Mouse (Mus musculus) macrophage (primary cell): ENCODE measurements around the gene Fyb. TPM values are rescaled to one million over a fixed set of nuclear protein-coding genes. Genes with fewer than 3 reads are reported as not detected.
"Not testable (repeated sequence)": the region's sequence is repeated elsewhere in the genome, so short reads cannot be mapped to it uniquely, and the experiment has no call there.

Source experiments
- H3K27ac ChIP-seq: fragments of 350-480 bp; formaldehyde crosslinking; 2 replicates; pipeline ENCODE4 v1.9.0; 2021
- H3K36me3 ChIP-seq: fragments of 350-480 bp; formaldehyde crosslinking; 2 replicates; pipeline ENCODE4 v1.9.0; 2021; ENCODE audit errors: inconsistent target
- H3K4me3 ChIP-seq: fragments of 350-480 bp; formaldehyde crosslinking; 2 replicates; pipeline ENCODE4 v1.9.0; 2021; ENCODE audit errors: inconsistent target
- H3K79me2 ChIP-seq: fragments of 350-480 bp; formaldehyde crosslinking; 2 replicates; pipeline ENCODE4 v1.9.0; 2021; ENCODE audit errors: inconsistent target
- WGBS: methylation state at CpG from one replicate; pipeline ENCODE4 v1.1.7; 2026; ENCODE audit warnings: inconsistent platforms; ENCODE audit not compliant: missing documents; 5-methylcytosine and 5-hydroxymethylcytosine counted together
- polyA plus RNA-seq: library from polyadenylated mRNA; stranded (reverse); fragments of 250-400 nt; gene quantifications from 3 replicates; pipeline ENCODE4 v1.2.4, GENCODE M21; 2018; ENCODE audit warnings: inconsistent platforms

Gene Fyb
- polyA plus RNA-seq, 1 experiment from 2014 or later = 786 TPM

DNA sequence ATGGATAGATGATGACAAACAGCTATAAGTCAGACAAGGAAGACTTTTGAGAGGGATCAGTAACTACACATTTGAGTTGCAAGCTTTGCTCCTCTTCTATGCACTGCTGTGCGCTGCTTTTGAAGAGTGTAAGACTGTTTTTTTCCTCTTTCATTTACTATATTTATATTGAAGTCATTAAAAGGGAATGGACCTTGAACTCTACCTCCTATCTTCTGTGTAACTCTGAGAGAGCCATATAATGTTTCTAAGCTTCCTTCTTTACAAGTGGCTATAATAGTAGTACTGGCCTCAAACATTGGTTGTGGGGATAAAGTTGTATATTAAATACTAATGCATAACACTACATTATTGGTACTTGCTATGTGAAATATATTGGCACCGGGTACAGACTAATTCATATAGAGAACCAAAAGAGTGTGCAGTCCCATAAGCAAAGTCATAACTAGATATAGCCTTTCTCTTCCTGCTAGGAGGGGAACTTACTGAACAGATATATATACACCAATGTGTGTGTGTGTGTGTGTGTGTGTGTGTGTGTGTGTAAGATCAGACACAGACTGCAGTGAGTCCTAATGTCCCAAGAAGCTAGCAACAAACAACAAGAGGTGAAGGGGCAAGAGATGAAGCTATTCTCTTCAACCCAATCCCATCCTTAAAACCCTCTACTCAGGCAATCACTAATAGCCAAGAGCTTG lies 47.7 kb downstream of the Fyb start:
- Histone ChIP-seq H3K36me3 (peaks cover 8% of the 10 kb centered on the region; the same call in 1 of the 2 replicates), H3K4me3 (peak overlapping the region; percentile 62), H3K27ac (peak overlapping the region; percentile 99), H3K79me2 (peaks cover 82% of the 10 kb centered on the region)
- 89% methylated on average over 2 of the region's 2 CpGs for WGBS

- 0% methylated on average over 4 of the region's 7 CpGs for WGBS
- Histone ChIP-seq H3K79me2 (peaks cover 83% of the 10 kb centered on the region), H3K36me3 (peaks cover 8% of the 10 kb centered on the region; the same call in 1 of the 2 replicates), H3K4me3 (peak overlapping the region; percentile 62), H3K27ac (peak overlapping the region; percentile 99)
Observed at GRCm38 (mm10) chr15:6570876-6571275, 48.2 kb downstream of the Fyb start.

DNA sequence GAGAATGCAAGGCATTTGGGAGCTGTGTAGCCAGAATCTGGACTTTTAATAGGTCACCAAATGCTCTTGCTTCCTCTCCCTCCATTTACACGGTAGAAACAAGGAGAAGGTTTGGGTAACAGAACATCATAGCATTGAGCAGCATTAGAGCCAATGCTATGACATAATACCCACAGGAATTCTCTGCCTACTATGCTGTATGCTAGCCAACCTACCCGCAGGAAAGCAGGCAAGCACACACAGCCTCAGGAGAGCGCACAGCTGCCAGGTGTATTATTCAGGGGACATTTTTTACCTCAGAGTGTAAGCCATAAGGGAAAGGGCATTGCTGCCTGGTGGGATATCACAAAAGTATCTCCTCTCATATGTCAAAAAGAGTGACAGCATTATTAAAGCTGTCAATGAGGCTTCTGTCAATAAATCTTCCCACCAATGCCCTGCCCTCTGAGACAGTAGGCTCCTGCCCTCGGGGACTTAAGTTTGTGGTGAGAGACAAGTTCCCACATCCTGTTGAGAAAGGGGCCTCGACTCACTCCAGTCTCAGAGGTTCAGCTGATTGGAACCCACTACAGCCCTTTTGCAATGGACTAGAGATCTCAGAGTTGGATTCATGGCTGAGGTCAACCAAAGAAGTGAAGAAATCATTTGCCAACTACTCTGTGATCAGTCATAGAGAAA lies 51.8 kb downstream of the Fyb start:
- Histone ChIP-seq H3K79me2 (peaks cover 100% of the 10 kb centered on the region), H3K27ac (0 out of 2 replicates have a peak overlapping the region, but pooled peaks have one; percentile 5), H3K4me3 (no peak overlapping the region), H3K36me3 (peaks cover 19% of the 10 kb centered on the region)
- 15% methylated on average over 5 of the region's 5 CpGs for WGBS

GRCm38 (mm10) chr15:6577971-6578370 lies 55.3 kb downstream of the Fyb start:
- H3K4me3 ChIP-seq = no peak overlapping the region
- WGBS = 14% methylated on average over 9 of the region's 9 CpGs
- H3K79me2 ChIP-seq = peaks cover 100% of the 10 kb centered on the region
- H3K27ac ChIP-seq = peak overlapping the region; percentile 59
- peaks cover 44% of the 10 kb centered on the region for H3K36me3 ChIP-seq

DNA sequence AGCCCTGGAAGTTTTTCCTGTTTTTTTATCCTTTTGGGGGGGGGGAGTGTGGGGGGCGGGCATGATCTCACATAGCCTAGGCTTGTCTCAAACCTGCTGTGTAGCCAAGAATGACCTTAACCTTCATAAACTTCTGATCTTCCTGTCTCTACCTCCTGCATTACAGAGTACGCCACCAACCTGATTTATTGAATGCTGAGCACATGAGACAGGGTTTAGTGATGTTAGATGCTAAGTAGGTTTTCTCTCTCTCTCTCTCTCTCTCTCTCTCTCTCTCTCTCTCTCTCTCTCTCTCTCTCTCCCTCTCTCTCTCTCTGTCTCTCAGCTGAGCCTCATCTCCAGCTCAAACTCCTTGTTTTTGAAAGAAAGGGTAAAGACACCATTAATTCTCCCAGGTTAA lies 56.0 kb downstream of the Fyb start:
- 81% methylated on average over 2 of the region's 2 CpGs for WGBS
- H3K27ac ChIP-seq = peak overlapping the region; percentile 59

DNA sequence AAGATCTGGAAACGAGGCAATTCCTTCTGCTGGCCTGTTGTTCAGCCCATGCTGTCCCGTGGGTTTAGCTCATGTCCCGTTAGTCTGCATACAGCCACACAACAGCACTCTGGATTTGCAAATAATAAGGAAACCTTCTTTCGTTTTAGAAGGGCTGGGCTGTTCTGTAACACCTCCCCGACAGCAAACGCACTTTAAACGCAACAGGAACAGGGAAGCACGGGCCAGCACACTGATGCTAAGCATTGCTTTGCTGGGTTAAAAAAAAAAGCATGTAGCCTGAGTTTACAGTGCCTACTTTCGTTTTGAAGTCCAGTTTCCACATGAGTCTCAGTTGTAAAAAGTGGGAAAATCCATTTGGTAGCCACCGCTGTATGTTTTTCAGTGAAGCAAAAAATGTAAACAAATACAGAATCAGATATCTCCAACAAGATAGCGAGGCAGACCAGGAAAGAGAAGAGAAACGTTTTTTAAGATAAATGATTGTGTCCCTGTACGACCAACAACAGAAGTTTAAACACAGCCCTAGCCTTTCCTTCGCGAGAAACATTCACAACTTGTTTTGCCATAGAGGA lies 56.6 kb downstream of the Fyb start:
- WGBS = 5% methylated on average over 15 of the region's 15 CpGs
- peaks cover 50% of the 10 kb centered on the region for H3K36me3 ChIP-seq

More for the DNA sequence above, 56.0 kb downstream of the Fyb start:
- H3K79me2 ChIP-seq = peaks cover 100% of the 10 kb centered on the region
- peaks cover 43% of the 10 kb centered on the region for H3K36me3 ChIP-seq
- no peak overlapping the region for H3K4me3 ChIP-seq

DNA sequence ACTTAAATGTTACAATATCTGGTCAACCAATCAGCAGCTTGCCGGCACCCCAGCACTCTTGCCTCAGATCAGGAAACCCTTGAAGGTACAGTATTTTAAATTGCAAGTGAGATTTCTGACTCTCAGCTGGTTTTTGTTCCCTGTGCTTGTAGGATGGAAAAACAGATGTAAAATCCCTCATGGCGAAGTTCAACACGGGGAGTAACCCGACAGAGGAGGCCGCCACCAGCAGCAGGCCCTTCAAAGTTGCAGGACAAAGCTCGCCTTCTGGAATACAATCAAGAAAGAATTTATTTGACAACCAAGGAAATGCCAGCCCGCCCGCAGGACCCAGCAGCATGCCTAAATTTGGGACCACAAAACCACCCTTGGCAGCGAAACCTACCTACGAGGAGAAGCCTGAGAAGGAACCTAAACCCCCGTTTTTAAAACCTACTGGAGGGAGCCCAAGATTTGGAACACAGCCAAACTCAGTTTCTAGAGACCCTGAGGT lies 57.2 kb downstream of the Fyb start:
- H3K4me3 ChIP-seq = peak overlapping the region; percentile 1; the same call in 1 of the 2 replicates
- peaks cover 100% of the 10 kb centered on the region for H3K79me2 ChIP-seq
- peaks cover 54% of the 10 kb centered on the region for H3K36me3 ChIP-seq
- WGBS = 13% methylated on average over 11 of the region's 11 CpGs
- peak overlapping the region; percentile 59 for H3K27ac ChIP-seq

More for the DNA sequence above, 56.6 kb downstream of the Fyb start:
- Histone ChIP-seq H3K79me2 (peaks cover 100% of the 10 kb centered on the region), H3K27ac (peak overlapping the region; percentile 59), H3K4me3 (peak overlapping the region; percentile 1; the same call in 1 of the 2 replicates)

- Histone ChIP-seq H3K27ac (no peak overlapping the region), H3K4me3 (no peak overlapping the region), H3K36me3 (peaks cover 77% of the 10 kb centered on the region), H3K79me2 (peaks cover 100% of the 10 kb centered on the region)
- 97% methylated on average over 4 of the region's 4 CpGs for whole genome bisulfite sequencing
Observed at GRCm38 (mm10) chr15:6584645-6585044, 62.0 kb downstream of the Fyb start.

DNA sequence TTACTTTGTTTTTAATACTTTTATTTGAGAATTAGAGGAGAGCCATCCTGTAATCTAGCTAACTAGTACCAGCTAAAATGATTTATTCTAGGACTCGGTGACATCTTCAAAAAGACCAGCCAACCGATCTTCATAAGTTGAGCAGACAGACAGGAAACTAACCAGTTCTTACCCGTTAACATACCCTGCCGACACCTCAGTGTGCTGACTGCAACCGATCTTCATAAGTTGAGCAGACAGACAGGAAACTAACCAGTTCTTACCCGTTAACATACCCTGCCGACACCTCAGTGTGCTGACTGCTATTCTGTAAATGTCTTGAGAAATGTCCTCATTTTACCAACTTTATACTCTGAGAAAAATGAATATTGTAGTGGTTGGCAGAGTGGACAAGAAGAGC lies 63.7 kb downstream of the Fyb start:
- WGBS = 73% methylated on average over 7 of the region's 7 CpGs
- peak overlapping the region; percentile 37 for H3K27ac ChIP-seq
- peaks cover 67% of the 10 kb centered on the region for H3K36me3 ChIP-seq
- H3K79me2 ChIP-seq = peaks cover 100% of the 10 kb centered on the region
- not testable (repeated sequence) for H3K4me3 ChIP-seq

DNA sequence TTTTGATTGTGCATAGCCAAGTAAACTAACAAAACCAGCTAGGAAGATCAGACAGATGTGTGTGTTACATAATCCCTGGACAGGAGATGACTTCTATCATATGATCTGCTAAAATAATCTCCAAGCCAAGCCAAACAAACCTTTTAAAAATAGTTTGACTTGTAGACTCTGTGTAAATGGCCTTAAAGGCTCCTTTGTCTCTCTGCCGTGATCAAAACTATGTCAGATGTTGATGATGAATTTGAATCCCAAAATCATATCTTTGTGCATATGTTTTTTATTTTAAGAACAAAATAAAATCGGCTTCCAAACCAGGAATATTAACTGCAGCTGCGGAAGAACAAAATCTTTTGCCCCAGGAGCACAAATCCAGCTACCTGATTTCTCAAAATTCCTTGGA lies 64.9 kb downstream of the Fyb start:
- WGBS = 89% methylated on average over 3 of the region's 3 CpGs
- no peak overlapping the region for H3K4me3 ChIP-seq
- peak overlapping the region; percentile 37 for H3K27ac ChIP-seq
- peaks cover 57% of the 10 kb centered on the region for H3K36me3 ChIP-seq
- H3K79me2 ChIP-seq = peaks cover 100% of the 10 kb centered on the region

- Histone ChIP-seq H3K36me3 (peaks cover 57% of the 10 kb centered on the region), H3K27ac (no peak overlapping the region), H3K79me2 (peaks cover 100% of the 10 kb centered on the region), H3K4me3 (no peak overlapping the region)
- WGBS = 60% methylated on average over 7 of the region's 7 CpGs
Observed at GRCm38 (mm10) chr15:6588192-6588591, 65.5 kb downstream of the Fyb start.

DNA sequence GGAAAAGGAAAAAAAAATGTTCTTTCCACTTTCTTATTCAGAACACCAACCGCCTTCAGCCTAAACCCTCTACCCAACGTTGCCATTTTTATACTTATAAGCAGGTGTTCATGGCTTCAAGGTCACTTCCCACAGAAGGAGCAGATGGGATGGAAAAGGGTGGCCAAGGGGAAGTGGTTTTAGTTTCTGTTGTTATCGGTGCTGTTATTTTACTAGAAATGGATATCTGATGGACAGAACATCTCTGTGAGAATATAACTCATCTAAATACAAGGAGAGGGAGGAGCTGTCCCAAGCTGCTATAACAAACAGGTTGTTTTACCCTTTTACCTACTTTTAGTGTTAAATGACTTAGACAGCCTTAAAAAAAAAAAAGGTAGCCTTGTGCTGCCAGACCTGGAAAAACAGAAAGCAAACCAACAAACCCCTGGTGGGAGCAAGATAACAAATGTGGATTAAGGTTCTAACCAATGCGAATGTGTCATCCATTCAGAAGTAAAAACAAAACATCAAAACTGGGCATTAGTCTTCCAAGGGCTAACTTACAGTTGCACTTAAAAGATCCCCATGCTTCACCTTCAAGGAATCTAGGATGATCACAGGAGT lies 68.3 kb downstream of the Fyb start:
- peaks cover 56% of the 10 kb centered on the region for H3K36me3 ChIP-seq
- H3K27ac ChIP-seq = no peak overlapping the region
- H3K79me2 ChIP-seq = peaks cover 100% of the 10 kb centered on the region
- WGBS = 36% methylated on average over 4 of the region's 4 CpGs
- no peak overlapping the region for H3K4me3 ChIP-seq

GRCm38 (mm10) chr15:6591527-6591926 lies 68.9 kb downstream of the Fyb start:
- Histone ChIP-seq H3K79me2 (peaks cover 100% of the 10 kb centered on the region), H3K27ac (no peak overlapping the region), H3K36me3 (peaks cover 53% of the 10 kb centered on the region; the same call in 1 of the 2 replicates), H3K4me3 (no peak overlapping the region)
- 67% methylated on average over 1 of the region's 1 CpGs for WGBS

DNA sequence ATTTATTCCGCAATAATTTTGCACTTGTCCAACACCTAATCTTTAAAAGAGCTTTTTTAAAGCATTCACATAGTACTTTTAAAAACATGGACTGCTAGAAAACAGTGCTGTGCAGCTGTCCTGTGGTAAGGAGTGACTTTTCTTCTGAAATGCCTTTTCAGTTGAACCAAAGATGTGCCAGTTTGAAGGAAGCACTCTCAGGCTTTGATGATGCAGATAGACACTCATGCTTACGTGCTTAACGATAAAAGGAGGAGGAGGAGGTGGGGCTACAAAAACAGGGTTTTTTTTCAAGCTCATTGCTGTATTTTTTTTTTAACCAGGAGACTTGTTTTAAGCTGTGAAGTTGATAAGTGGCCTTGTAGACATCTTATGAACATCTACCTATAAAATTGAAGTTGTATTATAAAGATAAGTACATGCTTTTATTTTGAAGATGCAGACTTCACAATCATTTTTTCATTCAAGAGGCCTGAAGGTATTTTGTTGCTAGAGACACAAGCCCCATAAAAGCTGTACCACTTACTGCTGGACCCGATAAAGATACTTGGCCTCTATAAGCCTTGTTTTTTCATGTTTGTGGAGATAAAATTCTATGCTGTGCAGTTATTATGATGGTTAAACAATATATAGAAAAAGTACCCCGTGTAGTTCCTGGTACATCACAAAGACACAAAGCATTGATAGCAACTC lies 70.1 kb downstream of the Fyb start:
- Histone ChIP-seq H3K4me3 (no peak overlapping the region), H3K79me2 (peaks cover 100% of the 10 kb centered on the region), H3K36me3 (peaks cover 50% of the 10 kb centered on the region; the same call in 1 of the 2 replicates), H3K27ac (no peak overlapping the region)
- WGBS = 78% methylated on average over 4 of the region's 5 CpGs
